Mouse (Mus musculus) intestine, embryonic 16.5 days (tissue): Measurements from ENCODE around the gene Per2. TPM values are rescaled to one million over a fixed set of nuclear protein-coding genes. Genes with fewer than 3 reads are reported as not detected.

Source experiments
- ATAC-seq: fragments of 200-750 bp; cut with Nextera tagmentation; 2 replicates; pipeline ENCODE4 v1.8.0; 2017; ENCODE audit warnings: moderate TSS enrichment, moderate library complexity
- H3K27ac ChIP-seq: fragments of 300-500 bp; sonication (generic); 2 replicates; pipeline ENCODE4 v1.5.1; 2014; ENCODE audit warnings: mild to moderate bottlenecking, low read length
- H3K27me3 ChIP-seq: fragments of 300-500 bp; sonication (generic); replicated peaks from 2 replicates; pipeline ENCODE4 v1.6.1; 2014; ENCODE audit warnings: low read length, control low read depth, mixed read lengths; ENCODE audit not compliant: control insufficient read depth, insufficient read depth
- H3K36me3 ChIP-seq: fragments of 300-500 bp; sonication (generic); 2 replicates; pipeline ENCODE4 v1.6.1; 2014; ENCODE audit warnings: low read length, control low read depth; ENCODE audit not compliant: control insufficient read depth, insufficient read depth
- H3K4me1 ChIP-seq: fragments of 300-500 bp; sonication (generic); 2 replicates; pipeline ENCODE4 v1.6.1; 2014; ENCODE audit warnings: low read length, control low read depth, mixed read lengths; ENCODE audit not compliant: control insufficient read depth, insufficient read depth
- H3K4me2 ChIP-seq: fragments of 300-500 bp; sonication (generic); 2 replicates; pipeline ENCODE4 v1.6.1; 2014; ENCODE audit warnings: low read depth, low read length, control low read depth
- H3K4me3 ChIP-seq: fragments of 300-500 bp; sonication (generic); 2 replicates; pipeline ENCODE4 v1.5.1; 2014; ENCODE audit warnings: mild to moderate bottlenecking, low read length
- H3K9ac ChIP-seq: fragments of 300-500 bp; sonication (generic); 2 replicates; pipeline ENCODE4 v1.6.1; 2014; ENCODE audit warnings: low read depth, low read length
- H3K9me3 ChIP-seq: fragments of 300-500 bp; sonication (generic); 2 replicates; pipeline ENCODE4 v1.6.1; 2016; ENCODE audit warnings: low read length, control low read depth; ENCODE audit not compliant: control insufficient read depth
- WGBS: fragments of 180-500 bp; shearing (Covaris S2); extraction: QIAGEN DNeasy Blood & Tissue Kit; methylation state at CpG from one replicate; pipeline ENCODE4 v1.1.7; 2014; 5-methylcytosine and 5-hydroxymethylcytosine counted together
- polyA plus RNA-seq: library from polyadenylated mRNA; unstranded; fragments of >200 nt; fragmentation: Nextera tagmentation; extraction: Ambion mirVana; gene quantifications from 2 replicates; pipeline ENCODE4 v1.2.1, GENCODE M21; 2015

Per2 gene
- polyA plus RNA-seq, 1 experiment from 2014 or later: 8.9 TPM

DNA sequence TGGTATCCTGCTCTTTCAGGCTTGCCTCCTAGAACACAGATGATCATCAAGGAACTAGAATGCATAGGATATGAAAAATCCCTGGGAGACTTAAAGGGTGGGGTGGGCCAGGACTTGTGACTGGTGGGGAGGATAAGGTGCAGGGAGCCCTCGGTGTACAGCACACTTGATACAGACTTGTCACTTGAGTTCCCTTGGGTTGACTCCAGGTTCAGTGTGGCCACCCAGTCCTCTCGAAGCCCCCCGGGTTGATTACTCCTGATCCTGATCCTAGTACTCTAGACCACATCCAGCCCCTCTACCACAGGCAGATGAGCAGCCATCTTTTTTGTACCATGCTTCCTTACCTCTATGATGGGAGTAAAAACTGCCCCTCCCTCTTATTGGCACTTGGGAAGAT is 4.2 kb downstream of the Per2 start:
- no peaks in the 10 kb centered on the region for H3K9me3 ChIP-seq
- no peaks in the 10 kb centered on the region for H3K27me3 ChIP-seq
- peaks cover 74% of the 10 kb centered on the region for H3K4me1 ChIP-seq
- no peak overlapping the region; the same call in 1 of the 2 replicates for H3K4me3 ChIP-seq
- peak overlapping the region; percentile 87 for H3K9ac ChIP-seq
- peak overlapping the region; percentile 84 for H3K4me2 ChIP-seq
- WGBS: 71% methylated on average over 3 of the region's 3 CpGs
- ATAC-seq: no peak
- peak overlapping the region; percentile 100 for H3K27ac ChIP-seq
- no peaks in the 10 kb centered on the region for H3K36me3 ChIP-seq

GRCm38 (mm10) chr1:91454366-91454765 is 4.8 kb downstream of the Per2 start:
- H3K9me3 ChIP-seq: no peaks in the 10 kb centered on the region
- peak; percentile 14 for ATAC-seq
- peaks cover 74% of the 10 kb centered on the region for H3K4me1 ChIP-seq
- H3K27me3 ChIP-seq: no peaks in the 10 kb centered on the region
- H3K36me3 ChIP-seq: no peaks in the 10 kb centered on the region
- 67% methylated on average over 3 of the region's 3 CpGs for WGBS
- no peak overlapping the region; the same call in 1 of the 2 replicates for H3K4me3 ChIP-seq
- 0 out of 2 replicates have a peak overlapping the region, but pooled peaks have one; percentile 84 for H3K4me2 ChIP-seq
- H3K9ac ChIP-seq: peak overlapping the region; percentile 87; the same call in 1 of the 2 replicates
- peak overlapping the region; percentile 100 for H3K27ac ChIP-seq

DNA sequence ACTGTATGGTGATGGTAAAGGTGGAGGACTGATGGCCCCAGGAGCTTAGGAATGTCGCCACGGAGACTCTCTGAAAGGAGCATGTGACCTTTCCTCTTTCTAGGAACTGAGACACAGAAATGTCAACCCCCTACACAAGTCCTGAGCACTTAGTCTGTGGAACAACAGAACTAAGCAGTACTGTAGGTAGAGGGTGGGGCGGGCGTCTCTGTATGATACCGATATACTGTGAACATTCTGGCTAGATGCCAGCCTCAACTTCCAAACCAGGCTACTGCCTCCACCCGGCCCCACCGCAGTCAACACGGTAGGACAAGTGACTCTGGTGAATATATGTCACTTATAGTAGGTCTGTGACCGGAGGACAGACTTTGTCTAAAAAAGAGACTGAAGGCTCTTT is 5.2 kb downstream of the Per2 start:
- peak; percentile 20 for ATAC-seq
- no peaks in the 10 kb centered on the region for H3K9me3 ChIP-seq
- peak overlapping the region; percentile 87; the same call in 1 of the 2 replicates for H3K9ac ChIP-seq
- no peak overlapping the region for H3K4me2 ChIP-seq
- no peak overlapping the region for H3K4me3 ChIP-seq
- no peaks in the 10 kb centered on the region for H3K27me3 ChIP-seq
- H3K27ac ChIP-seq: peak overlapping the region; percentile 100
- peaks cover 77% of the 10 kb centered on the region for H3K4me1 ChIP-seq
- H3K36me3 ChIP-seq: no peaks in the 10 kb centered on the region
- WGBS: 66% methylated on average over 9 of the region's 9 CpGs

GRCm38 (mm10) chr1:91451547-91452084 is 7.5 kb downstream of the Per2 start:
- no peaks in the 10 kb centered on the region for H3K27me3 ChIP-seq
- ATAC-seq: no peak
- H3K4me1 ChIP-seq: peaks cover 58% of the 10 kb centered on the region
- no peak overlapping the region for H3K4me3 ChIP-seq
- no peak overlapping the region for H3K4me2 ChIP-seq
- H3K36me3 ChIP-seq: peaks cover 15% of the 10 kb centered on the region
- H3K9me3 ChIP-seq: 0 out of 2 replicates have a peak, but pooled peaks cover 5% of the 10 kb centered on the region
- 55% methylated on average over 5 of the region's 5 CpGs for WGBS
- 0 out of 2 replicates have a peak overlapping the region, but pooled peaks have one; percentile 49 for H3K9ac ChIP-seq
- H3K27ac ChIP-seq: 0 out of 2 replicates have a peak overlapping the region, but pooled peaks have one; percentile 33

- Histone ChIP-seq H3K9me3 (0 out of 2 replicates have a peak, but pooled peaks cover 5% of the 10 kb centered on the region), H3K27ac (no peak overlapping the region), H3K27me3 (no peaks in the 10 kb centered on the region), H3K4me1 (peaks cover 57% of the 10 kb centered on the region), H3K4me3 (no peak overlapping the region), H3K9ac (no peak overlapping the region), H3K36me3 (peaks cover 15% of the 10 kb centered on the region), H3K4me2 (no peak overlapping the region)
- no peak for ATAC-seq
- 81% methylated on average over 5 of the region's 5 CpGs for WGBS
Observed at GRCm38 (mm10) chr1:91450851-91451250, 8.3 kb downstream of the Per2 start.

- peak overlapping the region; percentile 50; the same call in 1 of the 2 replicates for H3K27ac ChIP-seq
- peaks cover 38% of the 10 kb centered on the region for H3K4me1 ChIP-seq
- 83% methylated on average over 10 of the region's 10 CpGs for WGBS
- no peak overlapping the region for H3K9ac ChIP-seq
- no peak overlapping the region for H3K4me3 ChIP-seq
- peak; percentile 2; the same call in 1 of the 2 replicates for ATAC-seq
- H3K9me3 ChIP-seq: 0 out of 2 replicates have a peak, but pooled peaks cover 5% of the 10 kb centered on the region
- peaks cover 15% of the 10 kb centered on the region for H3K36me3 ChIP-seq
- H3K4me2 ChIP-seq: no peak overlapping the region
- H3K27me3 ChIP-seq: no peaks in the 10 kb centered on the region
Observed at GRCm38 (mm10) chr1:91448688-91449087, 10.4 kb downstream of the Per2 start.

DNA sequence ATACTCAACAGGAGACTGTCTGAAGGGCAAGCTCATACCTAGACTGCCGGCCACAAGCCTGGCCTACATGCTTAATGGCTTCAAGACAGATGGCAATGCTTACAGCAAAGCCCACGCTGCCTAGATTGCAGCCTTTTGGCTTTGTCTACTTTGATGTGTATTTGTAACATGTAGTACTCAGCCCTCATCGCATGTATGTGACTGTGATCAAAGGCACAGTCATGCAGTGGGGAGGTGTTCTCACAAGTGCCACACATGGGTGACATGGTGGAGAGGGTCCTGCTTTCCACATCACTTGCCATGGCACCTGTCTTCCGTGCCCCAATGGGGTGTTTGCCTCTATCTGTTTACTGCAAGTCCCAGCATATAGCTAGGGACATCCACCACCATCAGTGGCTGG is 12.6 kb downstream of the Per2 start:
- Histone ChIP-seq H3K27me3 (no peaks in the 10 kb centered on the region), H3K4me1 (peaks cover 22% of the 10 kb centered on the region), H3K9ac (no peak overlapping the region), H3K4me2 (no peak overlapping the region), H3K36me3 (peaks cover 15% of the 10 kb centered on the region), H3K27ac (peak overlapping the region; percentile 68), H3K4me3 (no peak overlapping the region), H3K9me3 (0 out of 2 replicates have a peak, but pooled peaks cover 5% of the 10 kb centered on the region)
- WGBS: 89% methylated on average over 4 of the region's 4 CpGs
- ATAC-seq: no peak

GRCm38 (mm10) chr1:91446060-91446459 is 13.1 kb downstream of the Per2 start:
- 57% methylated on average over 8 of the region's 8 CpGs for WGBS
- H3K4me3 ChIP-seq: no peak overlapping the region
- H3K9me3 ChIP-seq: 0 out of 2 replicates have a peak, but pooled peaks cover 5% of the 10 kb centered on the region
- H3K27ac ChIP-seq: peak overlapping the region; percentile 68
- H3K4me2 ChIP-seq: no peak overlapping the region
- ATAC-seq: peak; percentile 58
- no peak overlapping the region for H3K9ac ChIP-seq
- peaks cover 15% of the 10 kb centered on the region for H3K36me3 ChIP-seq
- H3K4me1 ChIP-seq: peaks cover 18% of the 10 kb centered on the region
- no peaks in the 10 kb centered on the region for H3K27me3 ChIP-seq

DNA sequence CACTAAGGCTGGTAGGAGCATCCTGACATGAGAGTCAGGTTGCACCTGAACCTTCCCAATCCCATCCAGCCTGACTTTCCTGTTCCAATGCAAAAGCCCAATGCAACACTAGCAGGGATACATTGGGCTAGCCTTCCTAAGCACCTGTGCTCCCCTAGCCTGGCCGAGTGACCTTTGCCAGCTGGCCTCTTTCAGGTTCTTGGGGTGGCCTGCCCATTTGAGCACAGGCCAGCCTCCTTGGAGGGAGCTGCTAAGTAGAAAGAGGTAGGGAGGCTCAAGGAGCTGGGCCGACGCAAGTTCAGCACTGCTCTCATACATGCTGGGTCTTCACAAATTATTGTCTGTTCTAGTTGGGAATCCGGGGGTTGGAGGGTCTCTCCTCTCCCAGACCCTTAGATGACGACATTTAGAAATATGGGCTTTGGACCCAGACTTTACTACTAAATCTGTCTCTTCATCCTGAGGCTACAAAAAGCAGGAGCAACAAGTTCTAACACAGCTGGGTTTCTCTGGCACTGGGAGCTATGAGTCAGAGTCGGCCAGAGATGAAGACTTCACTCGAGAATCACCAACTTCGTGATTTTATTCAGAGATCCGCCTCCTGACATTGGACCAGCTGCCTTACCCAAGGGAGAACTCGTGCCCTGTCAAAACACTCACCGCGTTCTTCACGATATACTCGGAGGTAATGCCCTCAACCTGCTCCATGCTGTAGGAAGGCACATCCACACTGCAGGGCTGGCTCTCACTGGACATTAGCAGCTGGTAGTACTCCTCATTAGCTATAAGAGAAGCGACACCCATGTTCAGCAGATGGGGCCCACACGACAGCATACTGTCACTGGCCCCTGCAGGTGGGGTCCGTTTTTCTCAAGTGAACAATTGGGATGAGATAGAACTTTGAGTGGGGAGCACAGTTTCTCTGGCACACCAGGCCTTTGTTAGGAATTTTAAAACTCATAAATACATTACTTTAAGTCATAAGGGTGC is 14.0 kb downstream of the Per2 start:
- peak overlapping the region; percentile 68; the same call in 1 of the 2 replicates for H3K27ac ChIP-seq

More for the DNA sequence above, 14.0 kb downstream of the Per2 start:
- H3K4me1 ChIP-seq: peaks cover 17% of the 10 kb centered on the region
- no peaks in the 10 kb centered on the region for H3K27me3 ChIP-seq
- no peak overlapping the region for H3K4me2 ChIP-seq
- no peak overlapping the region for H3K9ac ChIP-seq
- peaks cover 19% of the 10 kb centered on the region for H3K36me3 ChIP-seq
- 89% methylated on average over 17 of the region's 17 CpGs for WGBS
- H3K9me3 ChIP-seq: 0 out of 2 replicates have a peak, but pooled peaks cover 5% of the 10 kb centered on the region
- no peak overlapping the region for H3K4me3 ChIP-seq
- no peak for ATAC-seq
